Mouse (Mus musculus): Measurements from ENCODE around the gene Gm48551.

- TF ChIP-seq POLR2A (IDR thresholded peaks at IDR 0.05; ENCODE audit: low read depth, low read length) (0 out of 2 replicates have a peak, but pooled peaks have one; percentile 15), CTCF (IDR thresholded peaks at IDR 0.05; ENCODE audit: extremely low read depth, insufficient read length, insufficient replicate concordance, low read depth, low read length) (no peak)
These were observed 11.6 kb downstream of the Gm48551 start for GRCm38 (mm10) chr10:81395865-81396264.

All from small intestine, adult 2 months (tissue).